Mouse (Mus musculus) midbrain, embryonic 15.5 days (tissue): ENCODE results near the gene Ccer2. TPM values are rescaled to one million over a fixed set of nuclear protein-coding genes. Genes with fewer than 3 reads are reported as not detected.

ENCODE experiments used
- ATAC-seq: fragments of 200-750 bp; cut with Nextera tagmentation; replicated peaks from 2 replicates; pipeline ENCODE4 v1.8.0; 2017; ENCODE audit warnings: moderate TSS enrichment
- H3K27ac ChIP-seq: fragments of 300-500 bp; sonication (generic); 2 replicates; pipeline ENCODE4 v1.5.1; 2015; ENCODE audit warnings: mild to moderate bottlenecking, inconsistent platforms
- H3K27me3 ChIP-seq: fragments of 300-500 bp; sonication (generic); replicated peaks from 2 replicates; pipeline ENCODE4 v1.6.1; 2015; ENCODE audit warnings: inconsistent platforms
- H3K36me3 ChIP-seq: fragments of 300-500 bp; sonication (generic); replicated peaks from 2 replicates; pipeline ENCODE4 v1.6.1; 2015; ENCODE audit warnings: inconsistent platforms
- H3K4me1 ChIP-seq: fragments of 300-500 bp; sonication (generic); 2 replicates; pipeline ENCODE4 v1.6.1; 2015; ENCODE audit warnings: inconsistent platforms
- H3K4me2 ChIP-seq: fragments of 300-500 bp; sonication (generic); 2 replicates; pipeline ENCODE4 v1.6.1; 2015; ENCODE audit warnings: inconsistent platforms, mild to moderate bottlenecking, moderate library complexity
- H3K4me3 ChIP-seq: fragments of 300-500 bp; sonication (generic); 2 replicates; pipeline ENCODE4 v1.5.1; 2015; ENCODE audit warnings: mild to moderate bottlenecking, inconsistent platforms
- H3K9ac ChIP-seq: fragments of 300-500 bp; sonication (generic); 2 replicates; pipeline ENCODE4 v1.6.1; 2015; ENCODE audit warnings: mild to moderate bottlenecking, inconsistent platforms
- H3K9me3 ChIP-seq: fragments of 300-500 bp; sonication (generic); 2 replicates; pipeline ENCODE4 v1.6.1; 2016; ENCODE audit warnings: inconsistent platforms
- WGBS: fragments of 180-500 bp; shearing (Covaris S2); methylation state at CpG from one replicate; pipeline ENCODE4 v1.1.7; 2015; ENCODE audit warnings: mixed read lengths; 5-methylcytosine and 5-hydroxymethylcytosine counted together
- polyA plus RNA-seq: library from polyadenylated mRNA; unstranded; fragments of >200 nt; fragmentation: Nextera tagmentation; extraction: Ambion mirVana; gene quantifications from 2 replicates; pipeline ENCODE4 v1.2.1, GENCODE M21; 2015

The Ccer2 gene
- polyA plus RNA-seq, 1 experiment from 2014 or later, result 0.50 TPM

GRCm38 (mm10) chr7:28726600-28726999 lies 29.4 kb upstream of the Ccer2 start:
- ATAC-seq, result peak; percentile 73; the same call in 1 of the 2 replicates
- H3K36me3 ChIP-seq, result no peaks in the 10 kb centered on the region
- H3K4me3 ChIP-seq, result no peak overlapping the region
- peaks cover 3% of the 10 kb centered on the region for H3K4me1 ChIP-seq
- WGBS, result 5% methylated on average over 14 of the region's 14 CpGs
- peak overlapping the region; percentile 33 for H3K4me2 ChIP-seq
- no peaks in the 10 kb centered on the region for H3K27me3 ChIP-seq
- no peak overlapping the region for H3K27ac ChIP-seq
- no peaks in the 10 kb centered on the region for H3K9me3 ChIP-seq
- H3K9ac ChIP-seq, result peak overlapping the region; percentile 17; the same call in 1 of the 2 replicates

- 50% methylated on average over 10 of the region's 10 CpGs for WGBS
- Histone ChIP-seq H3K9me3 (no peaks in the 10 kb centered on the region), H3K4me1 (peaks cover 8% of the 10 kb centered on the region), H3K27me3 (no peaks in the 10 kb centered on the region), H3K9ac (no peak overlapping the region), H3K4me2 (no peak overlapping the region), H3K27ac (no peak overlapping the region), H3K4me3 (no peak overlapping the region), H3K36me3 (no peaks in the 10 kb centered on the region)
- 0 out of 2 replicates have a peak, but pooled peaks have one; percentile 11 for ATAC-seq
These were observed 28.2 kb upstream of the Ccer2 start for GRCm38 (mm10) chr7:28727649-28728340.

DNA sequence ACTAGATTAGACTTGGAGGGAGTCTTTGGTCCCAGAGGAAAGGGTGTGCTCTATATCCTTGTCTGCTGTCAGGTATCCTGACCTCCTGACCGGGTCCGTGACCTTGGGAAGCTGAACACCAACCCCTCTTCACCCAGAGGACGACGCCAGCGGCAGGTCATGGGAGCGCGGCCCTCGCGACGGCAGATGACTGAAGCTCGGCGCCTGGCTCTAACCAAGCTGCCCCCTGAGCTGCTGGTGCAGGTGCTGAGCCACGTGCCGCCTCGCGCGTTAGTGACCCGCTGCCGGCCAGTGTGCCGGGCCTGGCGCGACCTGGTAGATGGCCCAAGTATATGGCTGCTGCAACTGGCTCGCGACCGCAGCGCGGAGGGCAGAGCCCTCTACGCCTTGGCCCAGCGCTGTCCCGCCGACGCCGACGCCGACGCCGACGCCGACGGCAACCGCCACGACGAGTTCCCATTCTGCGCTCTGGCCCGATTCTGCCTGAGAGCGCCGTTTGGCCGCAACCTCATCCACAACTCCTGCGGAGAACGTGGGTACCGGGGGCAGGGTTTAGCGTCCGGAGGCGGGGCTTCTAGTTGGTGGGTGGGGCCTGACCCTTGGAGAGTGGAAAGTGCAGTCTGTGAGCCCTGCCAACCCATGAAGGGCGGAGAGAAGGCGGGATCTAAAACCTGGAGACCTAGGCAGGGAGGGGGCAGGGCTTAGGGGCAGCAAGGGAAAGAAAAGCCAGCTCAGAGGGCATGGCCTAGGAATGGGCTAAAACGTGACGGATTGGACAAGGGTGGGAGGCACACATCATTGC lies 23.4 kb upstream of the Ccer2 start:
- peaks cover 9% of the 10 kb centered on the region for H3K4me1 ChIP-seq
- peak overlapping the region; percentile 38 for H3K4me3 ChIP-seq
- H3K27me3 ChIP-seq, result no peaks in the 10 kb centered on the region
- ATAC-seq, result peak; percentile 80
- H3K27ac ChIP-seq, result no peak overlapping the region
- H3K4me2 ChIP-seq, result peak overlapping the region; percentile 53
- H3K9me3 ChIP-seq, result no peaks in the 10 kb centered on the region
- H3K36me3 ChIP-seq, result no peaks in the 10 kb centered on the region
- WGBS, result 2% methylated on average over 58 of the region's 58 CpGs
- peak overlapping the region; percentile 3; the same call in 1 of the 2 replicates for H3K9ac ChIP-seq

- Histone ChIP-seq H3K9me3 (no peaks in the 10 kb centered on the region), H3K27me3 (no peaks in the 10 kb centered on the region), H3K9ac (no peak overlapping the region), H3K27ac (no peak overlapping the region), H3K4me2 (peak overlapping the region; percentile 53), H3K4me1 (peaks cover 9% of the 10 kb centered on the region), H3K36me3 (peaks cover under 1% of the 10 kb centered on the region; the same call in 1 of the 2 replicates), H3K4me3 (peak overlapping the region; percentile 38)
- WGBS, result 6% methylated on average over 11 of the region's 11 CpGs
- 0 out of 2 replicates have a peak, but pooled peaks have one; percentile 3 for ATAC-seq
These were observed 22.8 kb upstream of the Ccer2 start for GRCm38 (mm10) chr7:28733211-28733610.

GRCm38 (mm10) chr7:28735701-28736100 lies 20.3 kb upstream of the Ccer2 start:
- Histone ChIP-seq H3K36me3 (peaks cover 3% of the 10 kb centered on the region; the same call in 1 of the 2 replicates), H3K9me3 (no peaks in the 10 kb centered on the region), H3K4me3 (no peak overlapping the region), H3K4me2 (no peak overlapping the region), H3K9ac (no peak overlapping the region), H3K27ac (no peak overlapping the region), H3K27me3 (no peaks in the 10 kb centered on the region), H3K4me1 (peaks cover 10% of the 10 kb centered on the region)
- WGBS, result 86% methylated on average over 6 of the region's 6 CpGs
- ATAC-seq, result no peak

DNA sequence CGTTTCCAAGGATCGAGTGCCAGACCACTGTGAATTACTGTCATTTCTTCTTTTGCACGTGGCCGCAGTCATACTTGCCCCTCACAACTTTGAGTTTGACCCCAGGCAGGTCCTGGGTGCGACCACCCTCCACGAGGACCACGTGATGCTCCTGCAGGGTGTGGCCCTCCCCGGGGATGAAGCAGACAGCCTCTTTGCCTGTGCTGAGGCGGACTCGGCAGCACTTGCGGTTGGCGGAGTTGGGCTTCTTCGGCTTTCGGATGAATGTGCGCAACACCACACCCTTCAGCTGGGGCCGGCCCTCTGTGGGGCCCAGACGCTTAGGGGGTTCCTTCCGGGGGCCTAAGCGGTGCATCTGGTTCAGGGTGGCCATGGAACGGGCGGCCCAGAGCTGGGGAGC lies 16.1 kb upstream of the Ccer2 start:
- Histone ChIP-seq H3K27me3 (no peaks in the 10 kb centered on the region), H3K4me1 (peaks cover 14% of the 10 kb centered on the region), H3K27ac (no peak overlapping the region), H3K4me3 (no peak overlapping the region), H3K9me3 (no peaks in the 10 kb centered on the region), H3K9ac (no peak overlapping the region), H3K4me2 (no peak overlapping the region), H3K36me3 (peaks cover 3% of the 10 kb centered on the region; the same call in 1 of the 2 replicates)
- ATAC-seq, result no peak
- WGBS, result 96% methylated on average over 21 of the region's 21 CpGs

- Histone ChIP-seq H3K9me3 (no peaks in the 10 kb centered on the region), H3K4me2 (peak overlapping the region; percentile 91), H3K9ac (peak overlapping the region; percentile 73), H3K36me3 (peaks cover 3% of the 10 kb centered on the region; the same call in 1 of the 2 replicates), H3K27ac (peak overlapping the region; percentile 74; the same call in 1 of the 2 replicates), H3K4me1 (peaks cover 14% of the 10 kb centered on the region), H3K27me3 (no peaks in the 10 kb centered on the region), H3K4me3 (peak overlapping the region; percentile 90)
- 41% methylated on average over 9 of the region's 9 CpGs for WGBS
- no peak for ATAC-seq
These were observed 15.0 kb upstream of the Ccer2 start for GRCm38 (mm10) chr7:28740949-28741348.

- H3K27ac ChIP-seq, result peak overlapping the region; percentile 74
- peak overlapping the region; percentile 91 for H3K4me2 ChIP-seq
- peak; percentile 27; the same call in 1 of the 2 replicates for ATAC-seq
- no peaks in the 10 kb centered on the region for H3K27me3 ChIP-seq
- WGBS, result under 1% methylated on average over 13 of the region's 13 CpGs
- H3K9me3 ChIP-seq, result no peaks in the 10 kb centered on the region
- H3K4me3 ChIP-seq, result peak overlapping the region; percentile 90
- peak overlapping the region; percentile 73 for H3K9ac ChIP-seq
- H3K4me1 ChIP-seq, result peaks cover 14% of the 10 kb centered on the region
- peaks cover 3% of the 10 kb centered on the region; the same call in 1 of the 2 replicates for H3K36me3 ChIP-seq
These were observed 14.6 kb upstream of the Ccer2 start for GRCm38 (mm10) chr7:28741368-28741708.

DNA sequence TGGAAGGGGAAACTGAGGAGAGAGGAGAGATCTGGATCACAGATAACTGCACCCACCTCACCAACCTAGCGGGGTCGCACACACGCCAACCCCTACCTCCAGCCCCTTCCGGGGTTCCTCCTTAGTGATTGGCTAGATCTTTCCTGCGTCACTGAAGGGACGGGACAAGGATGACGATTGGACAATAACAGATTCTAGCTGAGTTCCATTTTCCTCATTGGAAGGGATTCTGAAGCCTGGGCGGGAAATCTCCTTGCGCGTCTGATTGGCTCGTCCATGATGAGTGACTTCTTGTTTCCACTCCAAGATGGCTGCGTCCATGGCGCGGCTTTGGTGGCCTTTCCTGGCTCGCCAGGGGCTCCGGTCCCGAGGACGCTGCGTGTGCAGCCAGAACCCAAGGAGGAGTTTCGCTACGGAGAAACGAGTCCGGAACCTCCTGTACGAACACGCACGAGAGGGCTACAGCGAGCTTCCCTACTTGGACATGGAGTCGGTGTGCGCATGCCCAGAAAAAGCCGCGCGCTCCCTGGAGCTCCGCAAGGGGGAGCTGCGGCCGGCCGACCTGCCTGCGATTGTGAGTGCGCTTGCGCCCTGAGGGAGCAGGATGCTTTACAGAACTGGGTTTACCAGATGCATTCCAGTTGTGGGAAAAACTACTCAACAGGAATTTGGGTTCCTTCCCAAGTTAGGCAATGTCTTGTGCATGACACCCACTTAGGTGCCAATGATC lies 14.1 kb upstream of the Ccer2 start, which contains the start of the genes Mrps12 and Sars2:
TSS of gene Mrps12 (minus strand) at position 112 of the 730 bp plus-strand sequence.
TSS of gene Sars2 (plus strand) at position 284 of the 730 bp plus-strand sequence.
- peak within 1 kb of the TSS; percentile 90 for H3K4me3 ChIP-seq
- peak; percentile 99 for ATAC-seq
- peak within 1 kb of the TSS; percentile 92 for H3K27ac ChIP-seq
- WGBS, result under 1% methylated on average over 39 of the region's 39 CpGs
- H3K9me3 ChIP-seq, result no peaks in the 10 kb centered on the region
- no peaks in the 10 kb centered on the region for H3K27me3 ChIP-seq
- peak within 1 kb of the TSS; percentile 76 for H3K9ac ChIP-seq
- peaks cover 14% of the 10 kb centered on the region for H3K4me1 ChIP-seq
- peak within 1 kb of the TSS; percentile 91 for H3K4me2 ChIP-seq
- H3K36me3 ChIP-seq, result peaks cover 3% of the 10 kb centered on the region; the same call in 1 of the 2 replicates

DNA sequence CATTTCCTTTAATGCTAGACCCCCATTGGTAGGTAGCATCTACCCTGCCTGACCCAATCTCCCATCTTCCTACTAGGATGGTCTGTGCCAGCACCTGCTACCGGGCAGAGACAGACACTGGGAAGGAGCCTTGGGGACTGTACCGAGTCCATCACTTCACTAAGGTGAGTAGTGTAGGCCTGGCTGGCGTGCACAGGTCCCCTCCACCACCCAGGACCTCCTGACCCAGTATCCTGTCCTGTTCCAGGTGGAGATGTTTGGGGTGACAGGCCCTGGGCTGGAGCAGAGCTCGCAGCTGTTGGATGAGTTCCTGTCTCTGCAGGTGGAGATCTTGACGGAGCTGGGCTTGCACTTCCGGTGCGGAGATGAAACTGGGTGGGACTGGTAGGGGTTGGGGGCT lies 6.0 kb upstream of the Ccer2 start:
- 99% methylated on average over 7 of the region's 7 CpGs for WGBS
- H3K36me3 ChIP-seq, result no peaks in the 10 kb centered on the region
- H3K4me1 ChIP-seq, result no peaks in the 10 kb centered on the region
- no peak for ATAC-seq
- H3K27ac ChIP-seq, result no peak overlapping the region
- no peaks in the 10 kb centered on the region for H3K9me3 ChIP-seq
- no peak overlapping the region for H3K4me2 ChIP-seq
- no peak overlapping the region for H3K4me3 ChIP-seq
- no peaks in the 10 kb centered on the region for H3K27me3 ChIP-seq
- no peak overlapping the region for H3K9ac ChIP-seq

- no peak overlapping the region for H3K4me2 ChIP-seq
- no peak overlapping the region for H3K4me3 ChIP-seq
- peaks cover 6% of the 10 kb centered on the region; the same call in 1 of the 2 replicates for H3K4me1 ChIP-seq
- H3K9ac ChIP-seq, result no peak overlapping the region
- H3K36me3 ChIP-seq, result peaks cover 25% of the 10 kb centered on the region
- no peaks in the 10 kb centered on the region for H3K9me3 ChIP-seq
- H3K27ac ChIP-seq, result no peak overlapping the region
- WGBS, result 78% methylated on average over 13 of the region's 13 CpGs
- ATAC-seq, result no peak
- no peaks in the 10 kb centered on the region; the same call in 1 of the 2 replicates for H3K27me3 ChIP-seq
These were observed 2.6 kb downstream of the Ccer2 start for GRCm38 (mm10) chr7:28758623-28759022.
